Mouse (Mus musculus): Measurements from ENCODE around the gene Scel. TPM values are rescaled to one million over a fixed set of nuclear protein-coding genes. Genes with fewer than 3 reads are reported as not detected.

The Scel gene
- polyA plus RNA-seq, 1 experiment: not detected

- Histone ChIP-seq H3K4me3 (ENCODE audit: insufficient read depth, low read depth, low read length) (no peak overlapping the region), H3K4me1 (ENCODE audit: control insufficient read depth, insufficient read depth, low read length) (peaks cover 5% of the 10 kb centered on the region), H3K27ac (ENCODE audit: insufficient read depth, low read depth, low read length) (no peak overlapping the region)
- TF ChIP-seq CTCF (IDR thresholded peaks at IDR 0.05; ENCODE audit: insufficient read depth, low read depth, low read length): no peak; the same call in 1 of the 2 replicates
- no peak for TF ChIP-seq POLR2A (IDR thresholded peaks at IDR 0.05; ENCODE audit: insufficient read depth, low read depth, low read length)
- WGBS: 16% methylated on average over 8 of the region's 8 CpGs
Measured at GRCm38 (mm10) chr14:103550480-103550879, 37.3 kb downstream of the Scel start.

GRCm38 (mm10) chr14:103550921-103551320, 37.8 kb downstream of the Scel start:
- Histone ChIP-seq H3K4me3 (ENCODE audit: insufficient read depth, low read depth, low read length) (no peak overlapping the region), H3K4me1 (ENCODE audit: control insufficient read depth, insufficient read depth, low read length) (peaks cover 5% of the 10 kb centered on the region), H3K27ac (ENCODE audit: insufficient read depth, low read depth, low read length) (no peak overlapping the region)
- WGBS: 70% methylated on average over 10 of the region's 10 CpGs
- TF ChIP-seq POLR2A (IDR thresholded peaks at IDR 0.05; ENCODE audit: insufficient read depth, low read depth, low read length): no peak
- TF ChIP-seq CTCF (IDR thresholded peaks at IDR 0.05; ENCODE audit: insufficient read depth, low read depth, low read length): no peak

- TF ChIP-seq CTCF (IDR thresholded peaks at IDR 0.05; ENCODE audit: insufficient read depth, low read depth, low read length) (no peak), POLR2A (IDR thresholded peaks at IDR 0.05; ENCODE audit: insufficient read depth, low read depth, low read length) (no peak)
- Histone ChIP-seq H3K27ac (ENCODE audit: insufficient read depth, low read depth, low read length) (no peak overlapping the region), H3K4me3 (ENCODE audit: insufficient read depth, low read depth, low read length) (no peak overlapping the region), H3K4me1 (ENCODE audit: control insufficient read depth, insufficient read depth, low read length) (peaks cover 2% of the 10 kb centered on the region)
- 40% methylated on average over 4 of the region's 4 CpGs for WGBS
Measured at GRCm38 (mm10) chr14:103551921-103552320, 38.8 kb downstream of the Scel start.

GRCm38 (mm10) chr14:103552379-103552778, 39.2 kb downstream of the Scel start:
- 44% methylated on average over 4 of the region's 4 CpGs for WGBS
- TF ChIP-seq POLR2A (IDR thresholded peaks at IDR 0.05; ENCODE audit: insufficient read depth, low read depth, low read length) (no peak), CTCF (IDR thresholded peaks at IDR 0.05; ENCODE audit: insufficient read depth, low read depth, low read length) (no peak)
- Histone ChIP-seq H3K27ac (ENCODE audit: insufficient read depth, low read depth, low read length) (no peak overlapping the region), H3K4me1 (ENCODE audit: control insufficient read depth, insufficient read depth, low read length) (peaks cover 2% of the 10 kb centered on the region), H3K4me3 (ENCODE audit: insufficient read depth, low read depth, low read length) (no peak overlapping the region)

- WGBS: 28% methylated on average over 5 of the region's 5 CpGs
- no peak for TF ChIP-seq CTCF (IDR thresholded peaks at IDR 0.05; ENCODE audit: insufficient read depth, low read depth, low read length)
- peaks cover 2% of the 10 kb centered on the region for H3K4me1 ChIP-seq (ENCODE audit: control insufficient read depth, insufficient read depth, low read length)
- H3K27ac ChIP-seq (ENCODE audit: insufficient read depth, low read depth, low read length): no peak overlapping the region
- H3K4me3 ChIP-seq (ENCODE audit: insufficient read depth, low read depth, low read length): no peak overlapping the region
Measured at GRCm38 (mm10) chr14:103556609-103557008, 43.5 kb downstream of the Scel start.

- no peak for TF ChIP-seq POLR2A (IDR thresholded peaks at IDR 0.05; ENCODE audit: insufficient read depth, low read depth, low read length)
- TF ChIP-seq CTCF (IDR thresholded peaks at IDR 0.05; ENCODE audit: insufficient read depth, low read depth, low read length): no peak
- WGBS: 49% methylated on average over 8 of the region's 8 CpGs
- no peak overlapping the region for H3K4me3 ChIP-seq (ENCODE audit: insufficient read depth, low read depth, low read length)
- H3K27ac ChIP-seq (ENCODE audit: insufficient read depth, low read depth, low read length): no peak overlapping the region
- no peaks in the 10 kb centered on the region for H3K4me1 ChIP-seq (ENCODE audit: control insufficient read depth, insufficient read depth, low read length)
Measured at GRCm38 (mm10) chr14:103561383-103562096, 48.4 kb downstream of the Scel start.

- TF ChIP-seq POLR2A (IDR thresholded peaks at IDR 0.05; ENCODE audit: insufficient read depth, low read depth, low read length): no peak
- TF ChIP-seq CTCF (IDR thresholded peaks at IDR 0.05; ENCODE audit: insufficient read depth, low read depth, low read length): no peak
- Histone ChIP-seq H3K4me1 (ENCODE audit: control insufficient read depth, insufficient read depth, low read length) (no peaks in the 10 kb centered on the region), H3K4me3 (ENCODE audit: insufficient read depth, low read depth, low read length) (no peak overlapping the region), H3K27ac (ENCODE audit: insufficient read depth, low read depth, low read length) (no peak overlapping the region)
- WGBS: 44% methylated on average over 1 of the region's 1 CpGs
Measured at GRCm38 (mm10) chr14:103567957-103568356, 54.8 kb downstream of the Scel start.

GRCm38 (mm10) chr14:103568433-103568832, 55.3 kb downstream of the Scel start:
- H3K4me3 ChIP-seq (ENCODE audit: insufficient read depth, low read depth, low read length): no peak overlapping the region
- H3K27ac ChIP-seq (ENCODE audit: insufficient read depth, low read depth, low read length): no peak overlapping the region
- WGBS: 77% methylated on average over 2 of the region's 2 CpGs
- no peaks in the 10 kb centered on the region for H3K4me1 ChIP-seq (ENCODE audit: control insufficient read depth, insufficient read depth, low read length)
- TF ChIP-seq CTCF (IDR thresholded peaks at IDR 0.05; ENCODE audit: insufficient read depth, low read depth, low read length) (no peak), POLR2A (IDR thresholded peaks at IDR 0.05; ENCODE audit: insufficient read depth, low read depth, low read length) (no peak)

GRCm38 (mm10) chr14:103571598-103572320, 58.6 kb downstream of the Scel start:
- WGBS: 79% methylated on average over 13 of the region's 13 CpGs
- no peak overlapping the region for H3K27ac ChIP-seq (ENCODE audit: insufficient read depth, low read depth, low read length)
- TF ChIP-seq CTCF (IDR thresholded peaks at IDR 0.05; ENCODE audit: insufficient read depth, low read depth, low read length): no peak
- TF ChIP-seq POLR2A (IDR thresholded peaks at IDR 0.05; ENCODE audit: insufficient read depth, low read depth, low read length): no peak
- H3K4me1 ChIP-seq (ENCODE audit: control insufficient read depth, insufficient read depth, low read length): no peaks in the 10 kb centered on the region
- H3K4me3 ChIP-seq (ENCODE audit: insufficient read depth, low read depth, low read length): no peak overlapping the region

Data from olfactory bulb, adult 2 months (tissue).